Mouse (Mus musculus): ENCODE results near the gene Fgfr2. TPM values are rescaled to one million over a fixed set of nuclear protein-coding genes. Genes with fewer than 3 reads are reported as not detected.
A peak's percentile ranks its signal among the peaks of the same experiment; 100 is the strongest.

Fgfr2 gene
- polyA plus RNA-seq, 1 experiment from 2014 or later: 24.9 TPM

DNA sequence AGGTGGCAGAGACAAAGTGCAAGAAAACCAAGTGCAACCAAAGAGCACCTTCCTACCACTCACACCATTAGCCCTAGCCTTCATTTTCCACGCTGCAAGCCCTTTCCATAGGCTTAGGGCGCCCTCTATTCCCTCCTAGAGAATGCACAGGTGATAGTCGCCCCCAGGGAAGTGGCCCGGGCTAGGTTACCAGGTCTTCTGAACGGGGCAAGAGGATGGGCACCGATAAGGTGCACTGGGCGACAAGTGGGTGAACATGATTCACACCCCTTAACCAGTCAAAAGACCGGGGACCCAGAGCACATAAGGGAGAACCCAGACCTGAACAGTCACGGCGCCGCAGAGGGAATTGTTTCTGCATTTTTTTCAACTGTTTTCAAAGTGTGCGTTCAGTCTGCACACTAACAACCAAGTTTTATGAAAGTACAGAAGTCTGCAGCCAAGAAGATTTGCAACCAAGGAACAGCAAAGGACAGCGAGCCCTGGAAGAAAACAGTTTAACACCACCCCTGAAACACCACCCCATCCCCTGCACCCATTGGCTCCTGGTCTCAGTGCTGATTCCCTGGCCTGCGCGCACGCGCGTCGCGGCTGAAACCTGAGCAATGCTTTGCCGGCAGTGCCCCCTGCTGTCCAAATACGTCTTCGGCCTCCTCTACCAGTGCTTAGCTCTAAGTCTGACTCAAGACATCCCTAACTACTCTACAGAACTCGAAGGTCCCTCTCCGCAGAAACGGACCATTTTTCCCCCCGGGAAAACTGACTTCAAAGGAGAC is 571.6 kb downstream of the Fgfr2 start:
- peak overlapping the region; percentile 88 for H3K4me2 ChIP-seq
- H3K9ac ChIP-seq (ENCODE audit: low read depth, low read length): peak overlapping the region; percentile 69
- peak overlapping the region; percentile 57 for H3K4me3 ChIP-seq (ENCODE audit: low read depth, low read length)
- H3K36me3 ChIP-seq (ENCODE audit: control insufficient read depth, insufficient read depth, low read length): no peaks in the 10 kb centered on the region
- H3K4me1 ChIP-seq (ENCODE audit: control insufficient read depth, insufficient read depth, low read length): no peaks in the 10 kb centered on the region
- no peak overlapping the region; the same call in 1 of the 2 replicates for H3K27ac ChIP-seq (ENCODE audit: low read depth, low read length)
- ATAC-seq (replicated peaks; ENCODE audit: insufficient number of reproducible peaks, low FRiP score, low TSS enrichment): peak; percentile 90
- no peaks in the 10 kb centered on the region for H3K27me3 ChIP-seq (ENCODE audit: control insufficient read depth, insufficient read depth, low read length)
- H3K9me3 ChIP-seq (replicated peaks; ENCODE audit: control insufficient read depth, low read length): no peaks in the 10 kb centered on the region
- WGBS (ENCODE audit: insufficient replicate concordance): 1% methylated on average over 27 of the region's 27 CpGs

DNA sequence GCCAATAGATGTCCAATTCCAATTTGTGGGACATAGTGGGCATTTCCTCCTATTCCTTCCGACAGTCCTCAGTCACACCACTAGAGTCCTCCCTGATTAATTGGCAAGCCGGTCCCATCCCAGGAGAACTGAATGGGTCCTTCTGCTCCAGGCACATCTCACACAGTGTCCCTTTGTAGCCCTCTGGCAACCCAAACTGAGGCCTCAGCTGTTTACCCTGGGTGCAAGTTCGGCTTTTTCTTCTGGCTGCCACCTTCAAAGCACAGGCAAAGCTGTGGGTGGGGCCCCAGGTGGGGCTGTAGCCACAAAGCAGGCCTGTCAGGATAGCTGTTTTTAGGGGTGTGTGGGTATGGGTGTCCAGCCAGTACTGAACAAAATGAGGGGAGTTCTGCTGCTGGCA is 576.0 kb downstream of the Fgfr2 start:
- ATAC-seq (replicated peaks; ENCODE audit: insufficient number of reproducible peaks, low FRiP score, low TSS enrichment): no peak
- Histone ChIP-seq H3K27me3 (ENCODE audit: control insufficient read depth, insufficient read depth, low read length) (no peaks in the 10 kb centered on the region), H3K27ac (ENCODE audit: low read depth, low read length) (no peak overlapping the region), H3K9ac (ENCODE audit: low read depth, low read length) (no peak overlapping the region), H3K36me3 (ENCODE audit: control insufficient read depth, insufficient read depth, low read length) (no peaks in the 10 kb centered on the region), H3K9me3 (replicated peaks; ENCODE audit: control insufficient read depth, low read length) (no peaks in the 10 kb centered on the region), H3K4me3 (ENCODE audit: low read depth, low read length) (no peak overlapping the region), H3K4me1 (ENCODE audit: control insufficient read depth, insufficient read depth, low read length) (no peaks in the 10 kb centered on the region), H3K4me2 (no peak overlapping the region)
- 56% methylated on average over 3 of the region's 3 CpGs for WGBS (ENCODE audit: insufficient replicate concordance)

DNA sequence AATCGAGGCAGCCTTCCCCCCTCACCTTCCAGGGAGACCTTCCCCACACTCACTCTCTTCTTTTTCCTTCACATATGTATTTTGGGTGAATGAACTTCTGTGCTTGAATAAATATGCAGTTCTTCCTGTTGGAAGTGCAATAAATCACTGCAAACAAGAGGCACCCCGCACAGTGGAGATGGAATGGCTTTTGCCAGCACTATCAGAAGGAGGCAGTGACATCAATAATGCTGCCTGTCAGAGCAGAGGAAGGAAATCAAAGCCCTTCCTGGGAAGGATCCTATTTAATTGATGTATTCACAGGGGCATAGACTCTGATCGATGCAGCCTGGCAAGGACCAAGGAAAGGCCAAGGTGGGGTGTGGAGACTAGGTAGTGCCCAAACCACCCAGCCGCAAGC is 580.7 kb downstream of the Fgfr2 start:
- no peak overlapping the region for H3K4me2 ChIP-seq

DNA sequence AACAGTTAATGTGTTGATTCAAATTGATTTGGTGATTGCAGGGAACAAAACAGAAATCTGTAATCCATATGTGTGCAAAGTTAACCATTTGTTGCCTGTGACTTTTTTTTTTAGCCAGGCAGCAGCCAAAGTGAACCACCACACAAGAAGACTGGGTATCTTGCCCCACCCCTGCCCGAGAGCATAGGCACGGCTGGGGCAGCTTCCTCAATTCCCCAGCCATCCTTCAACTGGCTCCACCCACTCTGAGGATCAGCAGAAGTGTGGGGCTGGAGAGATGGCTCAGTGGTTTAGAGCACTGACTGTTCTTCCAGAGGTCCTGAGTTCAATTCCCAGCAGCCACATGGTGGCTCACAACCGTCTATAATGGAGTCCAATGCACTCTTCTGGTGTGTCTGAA is 581.6 kb downstream of the Fgfr2 start:
- Histone ChIP-seq H3K36me3 (ENCODE audit: control insufficient read depth, insufficient read depth, low read length) (no peaks in the 10 kb centered on the region), H3K9me3 (replicated peaks; ENCODE audit: control insufficient read depth, low read length) (no peaks in the 10 kb centered on the region), H3K27ac (ENCODE audit: low read depth, low read length) (no peak overlapping the region), H3K9ac (ENCODE audit: low read depth, low read length) (no peak overlapping the region), H3K4me3 (ENCODE audit: low read depth, low read length) (no peak overlapping the region), H3K4me1 (ENCODE audit: control insufficient read depth, insufficient read depth, low read length) (no peaks in the 10 kb centered on the region), H3K27me3 (ENCODE audit: control insufficient read depth, insufficient read depth, low read length) (no peaks in the 10 kb centered on the region), H3K4me2 (no peak overlapping the region)
- no peak for ATAC-seq (replicated peaks; ENCODE audit: insufficient number of reproducible peaks, low FRiP score, low TSS enrichment)
- 57% methylated on average over 3 of the region's 3 CpGs for WGBS (ENCODE audit: insufficient replicate concordance)

More for the DNA sequence above, 580.7 kb downstream of the Fgfr2 start:
- Histone ChIP-seq H3K9me3 (replicated peaks; ENCODE audit: control insufficient read depth, low read length) (no peaks in the 10 kb centered on the region), H3K4me3 (ENCODE audit: low read depth, low read length) (no peak overlapping the region), H3K9ac (ENCODE audit: low read depth, low read length) (no peak overlapping the region), H3K27ac (ENCODE audit: low read depth, low read length) (no peak overlapping the region), H3K27me3 (ENCODE audit: control insufficient read depth, insufficient read depth, low read length) (no peaks in the 10 kb centered on the region), H3K36me3 (ENCODE audit: control insufficient read depth, insufficient read depth, low read length) (no peaks in the 10 kb centered on the region), H3K4me1 (ENCODE audit: control insufficient read depth, insufficient read depth, low read length) (no peaks in the 10 kb centered on the region)
- ATAC-seq (replicated peaks; ENCODE audit: insufficient number of reproducible peaks, low FRiP score, low TSS enrichment): no peak
- WGBS (ENCODE audit: insufficient replicate concordance): 75% methylated on average over 4 of the region's 4 CpGs

DNA sequence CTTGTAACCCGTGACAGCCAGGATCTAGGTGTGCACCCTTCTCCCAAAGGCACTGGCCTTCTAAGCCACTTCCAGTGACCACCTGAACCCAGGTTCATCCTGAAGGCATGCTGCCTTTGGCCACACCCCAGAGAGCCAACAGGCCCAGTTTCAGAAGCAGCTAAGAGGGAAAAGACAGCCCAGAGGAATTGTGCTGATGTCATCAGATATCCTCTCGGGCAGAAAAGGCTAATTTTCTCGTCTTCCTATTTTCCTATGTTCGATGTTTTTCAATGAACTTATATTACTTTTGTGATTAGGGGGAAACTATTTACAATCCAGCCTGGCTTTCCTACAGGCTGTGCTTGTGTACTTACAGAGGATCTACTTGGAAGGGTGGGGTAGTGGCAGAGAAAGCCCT is 582.6 kb downstream of the Fgfr2 start:
- no peak for ATAC-seq (replicated peaks; ENCODE audit: insufficient number of reproducible peaks, low FRiP score, low TSS enrichment)
- WGBS (ENCODE audit: insufficient replicate concordance): 80% methylated on average over 4 of the region's 4 CpGs
- no peaks in the 10 kb centered on the region for H3K9me3 ChIP-seq (replicated peaks; ENCODE audit: control insufficient read depth, low read length)

DNA sequence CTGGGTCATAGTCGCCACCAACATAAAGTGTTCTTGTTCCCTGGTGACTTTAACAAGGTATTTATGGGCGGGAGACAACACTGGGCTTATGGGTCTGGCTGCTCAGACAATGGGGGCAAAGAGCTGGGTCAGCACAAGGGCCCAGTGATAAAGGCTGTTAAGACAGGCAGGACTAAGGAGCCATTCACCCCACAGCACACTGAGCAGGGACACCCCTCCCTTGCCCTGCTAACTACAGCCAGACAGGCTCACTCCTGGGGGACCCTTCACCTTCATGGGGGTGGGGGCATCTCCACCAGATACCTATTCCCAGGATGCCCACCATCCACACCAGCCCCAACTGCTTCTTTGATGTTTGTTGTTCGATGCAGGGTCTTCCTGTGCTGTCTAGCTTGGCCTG is 593.9 kb downstream of the Fgfr2 start:
- 68% methylated on average over 3 of the region's 3 CpGs for WGBS (ENCODE audit: insufficient replicate concordance)
- Histone ChIP-seq H3K4me1 (ENCODE audit: control insufficient read depth, insufficient read depth, low read length) (no peaks in the 10 kb centered on the region), H3K9ac (ENCODE audit: low read depth, low read length) (no peak overlapping the region), H3K36me3 (ENCODE audit: control insufficient read depth, insufficient read depth, low read length) (no peaks in the 10 kb centered on the region), H3K27ac (ENCODE audit: low read depth, low read length) (no peak overlapping the region), H3K4me2 (no peak overlapping the region), H3K4me3 (ENCODE audit: low read depth, low read length) (no peak overlapping the region), H3K9me3 (replicated peaks; ENCODE audit: control insufficient read depth, low read length) (no peaks in the 10 kb centered on the region), H3K27me3 (ENCODE audit: control insufficient read depth, insufficient read depth, low read length) (no peaks in the 10 kb centered on the region)
- ATAC-seq (replicated peaks; ENCODE audit: insufficient number of reproducible peaks, low FRiP score, low TSS enrichment): no peak

More for the DNA sequence above, 582.6 kb downstream of the Fgfr2 start:
- Histone ChIP-seq H3K27me3 (ENCODE audit: control insufficient read depth, insufficient read depth, low read length) (no peaks in the 10 kb centered on the region), H3K4me2 (no peak overlapping the region), H3K9ac (ENCODE audit: low read depth, low read length) (no peak overlapping the region), H3K27ac (ENCODE audit: low read depth, low read length) (no peak overlapping the region), H3K4me1 (ENCODE audit: control insufficient read depth, insufficient read depth, low read length) (no peaks in the 10 kb centered on the region), H3K4me3 (ENCODE audit: low read depth, low read length) (no peak overlapping the region), H3K36me3 (ENCODE audit: control insufficient read depth, insufficient read depth, low read length) (no peaks in the 10 kb centered on the region)

DNA sequence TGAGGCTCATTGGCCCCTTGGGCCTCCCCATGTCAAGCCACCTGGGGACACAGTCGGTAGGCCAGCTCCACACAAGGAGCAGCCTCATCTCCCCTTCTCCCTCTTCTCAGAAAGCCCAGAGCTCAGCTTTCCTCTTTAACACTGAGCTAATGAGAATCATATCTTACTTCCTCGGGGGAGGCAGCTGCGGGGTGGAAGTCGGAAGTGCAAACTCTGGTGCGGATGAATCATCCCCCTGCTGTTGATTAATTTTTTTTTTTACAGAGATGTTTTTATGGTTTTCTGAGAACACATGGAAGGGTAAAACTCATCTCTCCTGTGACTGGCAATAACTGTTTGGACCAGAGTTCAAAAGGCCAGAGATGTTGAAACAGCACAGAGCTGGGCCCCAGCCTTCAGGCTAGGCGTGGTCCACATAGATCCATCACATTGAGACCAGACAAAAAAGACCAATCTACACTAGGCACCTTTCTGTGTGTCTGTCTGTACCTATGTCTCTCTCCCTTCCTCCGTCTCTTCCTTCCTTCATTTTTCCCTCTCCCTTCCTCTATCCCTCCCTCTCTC is 609.6 kb downstream of the Fgfr2 start:
- Histone ChIP-seq H3K4me3 (ENCODE audit: low read depth, low read length) (no peak overlapping the region), H3K36me3 (ENCODE audit: control insufficient read depth, insufficient read depth, low read length) (no peaks in the 10 kb centered on the region), H3K9ac (ENCODE audit: low read depth, low read length) (no peak overlapping the region), H3K4me1 (ENCODE audit: control insufficient read depth, insufficient read depth, low read length) (no peaks in the 10 kb centered on the region), H3K27me3 (ENCODE audit: control insufficient read depth, insufficient read depth, low read length) (no peaks in the 10 kb centered on the region), H3K27ac (ENCODE audit: low read depth, low read length) (no peak overlapping the region), H3K9me3 (replicated peaks; ENCODE audit: control insufficient read depth, low read length) (no peaks in the 10 kb centered on the region), H3K4me2 (no peak overlapping the region)
- no peak for ATAC-seq (replicated peaks; ENCODE audit: insufficient number of reproducible peaks, low FRiP score, low TSS enrichment)
- WGBS (ENCODE audit: insufficient replicate concordance): 73% methylated on average over 7 of the region's 7 CpGs

DNA sequence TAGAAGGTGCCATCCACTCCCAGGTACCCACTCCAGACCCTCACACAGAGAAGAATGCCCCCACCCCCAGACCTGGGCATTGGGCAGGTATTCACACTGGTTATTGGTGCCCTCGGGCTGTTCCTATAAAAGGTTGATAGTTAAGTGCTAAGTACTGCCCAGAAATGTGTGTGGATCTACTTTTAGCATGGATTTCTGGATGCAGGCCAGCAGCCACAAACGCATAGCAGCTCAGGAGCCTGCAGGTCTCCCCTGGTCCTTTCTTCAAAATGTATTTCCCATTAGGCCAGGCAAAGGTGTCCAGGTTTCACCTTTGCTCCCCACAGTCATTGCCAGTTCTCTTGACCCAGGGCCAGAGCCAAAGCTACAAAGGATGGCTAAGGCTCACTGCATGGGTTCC is 614.0 kb downstream of the Fgfr2 start:
- no peaks in the 10 kb centered on the region for H3K36me3 ChIP-seq (ENCODE audit: control insufficient read depth, insufficient read depth, low read length)
- no peaks in the 10 kb centered on the region for H3K9me3 ChIP-seq (replicated peaks; ENCODE audit: control insufficient read depth, low read length)
- no peaks in the 10 kb centered on the region for H3K4me1 ChIP-seq (ENCODE audit: control insufficient read depth, insufficient read depth, low read length)
- no peak overlapping the region for H3K4me3 ChIP-seq (ENCODE audit: low read depth, low read length)
- H3K9ac ChIP-seq (ENCODE audit: low read depth, low read length): no peak overlapping the region
- no peak overlapping the region for H3K4me2 ChIP-seq
- ATAC-seq (replicated peaks; ENCODE audit: insufficient number of reproducible peaks, low FRiP score, low TSS enrichment): no peak
- H3K27me3 ChIP-seq (ENCODE audit: control insufficient read depth, insufficient read depth, low read length): no peaks in the 10 kb centered on the region
- WGBS (ENCODE audit: insufficient replicate concordance): 61% methylated on average over 2 of the region's 2 CpGs
- no peak overlapping the region for H3K27ac ChIP-seq (ENCODE audit: low read depth, low read length)

DNA sequence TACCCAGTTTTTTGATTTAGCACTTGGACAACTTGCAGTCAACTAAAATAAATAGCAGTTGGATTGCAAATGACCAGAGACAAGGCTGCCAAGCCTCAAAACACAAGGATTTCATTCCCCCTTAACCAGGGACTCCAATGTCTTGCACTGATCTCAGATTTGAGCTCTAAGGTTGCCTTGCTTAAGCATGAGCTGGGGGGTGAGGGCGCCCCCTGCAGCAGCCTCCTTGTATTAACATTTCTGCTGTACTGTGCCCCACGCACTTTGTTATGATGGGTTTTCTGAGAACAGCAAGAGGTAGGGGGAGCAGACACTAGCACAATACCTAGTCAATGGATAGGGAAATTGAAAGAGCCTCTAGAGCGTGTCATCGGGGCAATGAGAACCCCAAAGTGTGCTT is 615.8 kb downstream of the Fgfr2 start:
- no peak overlapping the region for H3K4me2 ChIP-seq
- no peaks in the 10 kb centered on the region for H3K27me3 ChIP-seq (ENCODE audit: control insufficient read depth, insufficient read depth, low read length)
- no peaks in the 10 kb centered on the region for H3K9me3 ChIP-seq (replicated peaks; ENCODE audit: control insufficient read depth, low read length)
- H3K4me3 ChIP-seq (ENCODE audit: low read depth, low read length): no peak overlapping the region
- WGBS (ENCODE audit: insufficient replicate concordance): 40% methylated on average over 4 of the region's 4 CpGs
- no peak overlapping the region for H3K27ac ChIP-seq (ENCODE audit: low read depth, low read length)
- ATAC-seq (replicated peaks; ENCODE audit: insufficient number of reproducible peaks, low FRiP score, low TSS enrichment): no peak
- no peak overlapping the region for H3K9ac ChIP-seq (ENCODE audit: low read depth, low read length)
- no peaks in the 10 kb centered on the region for H3K4me1 ChIP-seq (ENCODE audit: control insufficient read depth, insufficient read depth, low read length)
- no peaks in the 10 kb centered on the region for H3K36me3 ChIP-seq (ENCODE audit: control insufficient read depth, insufficient read depth, low read length)

All from heart, embryonic 11.5 days (tissue).